Mouse (Mus musculus): ENCODE data around the gene Gm10720.
"Not testable (repeated sequence)": the region's sequence is repeated elsewhere in the genome, so short reads cannot be mapped to it uniquely, and the experiment has no call there.

DNA sequence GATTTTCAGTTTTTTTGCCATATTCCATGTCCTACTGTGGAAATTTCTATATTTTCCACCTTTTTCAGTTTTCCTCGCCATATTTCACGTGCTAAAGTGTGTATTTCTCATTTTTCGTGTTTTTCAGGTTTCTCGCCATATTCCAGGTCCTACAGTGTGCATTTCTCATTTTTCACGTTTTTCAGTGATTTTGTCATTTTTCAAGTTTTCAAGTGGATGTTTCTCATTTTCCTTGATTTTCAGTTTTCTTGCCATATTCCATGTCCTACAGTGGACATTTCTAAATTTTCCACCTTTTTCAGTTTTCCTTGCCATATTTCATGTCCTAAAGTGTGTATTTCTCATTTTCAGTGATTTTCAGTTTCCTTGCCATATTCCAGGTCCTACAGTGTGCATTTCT, 10.7 kb downstream of the Gm10720 start:
- not testable (repeated sequence) for TF ChIP-seq CTCF, EP300 (IDR thresholded peaks at IDR 0.05; ENCODE audit: low read depth)

All from liver, embryonic 14.5 days (tissue).